Mouse (Mus musculus) lung, embryonic 15.5 days (tissue): ENCODE measurements around the gene Fbln7. TPM values are rescaled to one million over a fixed set of nuclear protein-coding genes. Genes with fewer than 3 reads are reported as not detected.

ENCODE experiments used
- ATAC-seq: fragments of 200-750 bp; cut with Nextera tagmentation; 2 replicates; pipeline ENCODE4 v1.8.0; 2017; ENCODE audit warnings: moderate number of reproducible peaks, borderline replicate concordance; ENCODE audit not compliant: low FRiP score, low TSS enrichment; ENCODE audit errors: extremely low read depth
- H3K27ac ChIP-seq: fragments of 300-500 bp; sonication (generic); 2 replicates; pipeline ENCODE4 v1.5.1; 2015; ENCODE audit warnings: moderate library complexity, mild to moderate bottlenecking, inconsistent platforms
- H3K27me3 ChIP-seq: fragments of 300-500 bp; sonication (generic); 2 replicates; pipeline ENCODE4 v1.6.1; 2015; ENCODE audit warnings: inconsistent platforms
- H3K36me3 ChIP-seq: fragments of 300-500 bp; sonication (generic); 2 replicates; pipeline ENCODE4 v1.6.1; 2015; ENCODE audit warnings: inconsistent platforms
- H3K4me1 ChIP-seq: fragments of 300-500 bp; sonication (generic); 2 replicates; pipeline ENCODE4 v1.6.1; 2015; ENCODE audit warnings: inconsistent platforms
- H3K4me2 ChIP-seq: fragments of 300-500 bp; sonication (generic); 2 replicates; pipeline ENCODE4 v1.6.1; 2015; ENCODE audit warnings: inconsistent platforms, mild to moderate bottlenecking, moderate library complexity
- H3K4me3 ChIP-seq: fragments of 300-500 bp; sonication (generic); 2 replicates; pipeline ENCODE4 v1.5.1; 2015; ENCODE audit warnings: mild to moderate bottlenecking, inconsistent platforms
- H3K9ac ChIP-seq: fragments of 300-500 bp; sonication (generic); 2 replicates; pipeline ENCODE4 v1.6.1; 2015; ENCODE audit warnings: inconsistent platforms
- H3K9me3 ChIP-seq: fragments of 300-500 bp; sonication (generic); 2 replicates; pipeline ENCODE4 v1.6.1; 2016; ENCODE audit warnings: inconsistent platforms
- whole genome bisulfite sequencing: fragments of 180-500 bp; shearing (Covaris S2); methylation state at CpG from one replicate; pipeline ENCODE4 v1.1.7; 2015; 5-methylcytosine and 5-hydroxymethylcytosine counted together
- polyA plus RNA-seq: library from polyadenylated mRNA; unstranded; fragments of >200 nt; fragmentation: Nextera tagmentation; extraction: Ambion mirVana; gene quantifications from 2 replicates; pipeline ENCODE4 v1.2.1, GENCODE M21; 2015

Gene Fbln7
- polyA plus RNA-seq, 1 experiment from 2014 or later = 8.7 TPM

GRCm38 (mm10) chr2:128833435-128833834, 29.3 kb upstream of the Fbln7 start:
- no peak overlapping the region for H3K4me2 ChIP-seq
- WGBS = 94% methylated on average over 2 of the region's 2 CpGs
- H3K27me3 ChIP-seq = no peaks in the 10 kb centered on the region
- no peak overlapping the region for H3K27ac ChIP-seq
- no peak overlapping the region for H3K9ac ChIP-seq
- H3K36me3 ChIP-seq = peaks cover 47% of the 10 kb centered on the region
- H3K4me1 ChIP-seq = peaks cover 9% of the 10 kb centered on the region; the same call in 1 of the 2 replicates
- H3K4me3 ChIP-seq = no peak overlapping the region
- H3K9me3 ChIP-seq = no peaks in the 10 kb centered on the region
- ATAC-seq = no peak

- no peaks in the 10 kb centered on the region for H3K27me3 ChIP-seq
- H3K9me3 ChIP-seq = no peaks in the 10 kb centered on the region
- no peak for ATAC-seq
- no peak overlapping the region for H3K4me3 ChIP-seq
- H3K27ac ChIP-seq = no peak overlapping the region
- no peak overlapping the region for H3K9ac ChIP-seq
- H3K4me1 ChIP-seq = no peaks in the 10 kb centered on the region
- 86% methylated on average over 8 of the region's 8 CpGs for WGBS
- H3K36me3 ChIP-seq = peaks cover 48% of the 10 kb centered on the region
- no peak overlapping the region for H3K4me2 ChIP-seq
Measured at GRCm38 (mm10) chr2:128837531-128837930, 25.2 kb upstream of the Fbln7 start.

GRCm38 (mm10) chr2:128838611-128839010, 24.2 kb upstream of the Fbln7 start:
- no peaks in the 10 kb centered on the region for H3K9me3 ChIP-seq
- H3K4me3 ChIP-seq = no peak overlapping the region
- H3K4me2 ChIP-seq = no peak overlapping the region
- no peak for ATAC-seq
- no peak overlapping the region for H3K9ac ChIP-seq
- peak overlapping the region; percentile 45; the same call in 1 of the 2 replicates for H3K27ac ChIP-seq
- no peaks in the 10 kb centered on the region for H3K4me1 ChIP-seq
- no peaks in the 10 kb centered on the region for H3K27me3 ChIP-seq
- H3K36me3 ChIP-seq = peaks cover 49% of the 10 kb centered on the region
- 67% methylated on average over 3 of the region's 3 CpGs for WGBS

GRCm38 (mm10) chr2:128839501-128839900, 23.3 kb upstream of the Fbln7 start:
- no peaks in the 10 kb centered on the region for H3K9me3 ChIP-seq
- 57% methylated on average over 2 of the region's 2 CpGs for WGBS
- H3K27me3 ChIP-seq = no peaks in the 10 kb centered on the region
- H3K4me3 ChIP-seq = no peak overlapping the region
- no peak overlapping the region for H3K9ac ChIP-seq
- no peaks in the 10 kb centered on the region for H3K4me1 ChIP-seq
- H3K36me3 ChIP-seq = peaks cover 44% of the 10 kb centered on the region
- H3K4me2 ChIP-seq = no peak overlapping the region
- ATAC-seq = no peak
- peak overlapping the region; percentile 45 for H3K27ac ChIP-seq

GRCm38 (mm10) chr2:128842437-128842836, 20.3 kb upstream of the Fbln7 start:
- no peak for ATAC-seq
- no peak overlapping the region for H3K27ac ChIP-seq
- H3K9ac ChIP-seq = no peak overlapping the region
- no peaks in the 10 kb centered on the region for H3K4me1 ChIP-seq
- no peak overlapping the region for H3K4me2 ChIP-seq
- H3K27me3 ChIP-seq = no peaks in the 10 kb centered on the region
- no peak overlapping the region for H3K4me3 ChIP-seq
- peaks cover 44% of the 10 kb centered on the region for H3K36me3 ChIP-seq
- 76% methylated on average over 8 of the region's 8 CpGs for WGBS
- H3K9me3 ChIP-seq = no peaks in the 10 kb centered on the region

- Histone ChIP-seq H3K4me2 (no peak overlapping the region), H3K9me3 (no peaks in the 10 kb centered on the region), H3K9ac (no peak overlapping the region), H3K4me1 (no peaks in the 10 kb centered on the region), H3K4me3 (no peak overlapping the region), H3K27me3 (no peaks in the 10 kb centered on the region), H3K27ac (no peak overlapping the region), H3K36me3 (peaks cover 55% of the 10 kb centered on the region)
- ATAC-seq = no peak
- 91% methylated on average over 2 of the region's 2 CpGs for WGBS
Measured at GRCm38 (mm10) chr2:128850036-128850435, 12.7 kb upstream of the Fbln7 start.

GRCm38 (mm10) chr2:128856673-128857072, 6.1 kb upstream of the Fbln7 start:
- WGBS = 76% methylated on average over 1 of the region's 1 CpGs
- H3K4me2 ChIP-seq = no peak overlapping the region
- no peak overlapping the region for H3K9ac ChIP-seq
- no peaks in the 10 kb centered on the region for H3K27me3 ChIP-seq
- H3K36me3 ChIP-seq = peaks cover 13% of the 10 kb centered on the region; the same call in 1 of the 2 replicates
- H3K9me3 ChIP-seq = no peaks in the 10 kb centered on the region
- H3K27ac ChIP-seq = no peak overlapping the region
- ATAC-seq = no peak
- H3K4me3 ChIP-seq = no peak overlapping the region
- H3K4me1 ChIP-seq = peaks cover 3% of the 10 kb centered on the region; the same call in 1 of the 2 replicates

GRCm38 (mm10) chr2:128858962-128859361, 3.8 kb upstream of the Fbln7 start:
- no peaks in the 10 kb centered on the region; the same call in 1 of the 2 replicates for H3K36me3 ChIP-seq
- WGBS = 86% methylated on average over 6 of the region's 6 CpGs
- no peak overlapping the region for H3K4me2 ChIP-seq

GRCm38 (mm10) chr2:128859861-128860260, 2.9 kb upstream of the Fbln7 start:
- Histone ChIP-seq H3K36me3 (no peaks in the 10 kb centered on the region), H3K4me3 (no peak overlapping the region), H3K4me2 (no peak overlapping the region), H3K27me3 (peaks cover 6% of the 10 kb centered on the region; the same call in 1 of the 2 replicates), H3K27ac (no peak overlapping the region), H3K9me3 (no peaks in the 10 kb centered on the region), H3K4me1 (peaks cover 14% of the 10 kb centered on the region), H3K9ac (no peak overlapping the region)
- WGBS = 30% methylated on average over 3 of the region's 3 CpGs
- no peak for ATAC-seq

More at GRCm38 (mm10) chr2:128858962-128859361, 3.8 kb upstream of the Fbln7 start:
- ATAC-seq = no peak
- Histone ChIP-seq H3K4me3 (no peak overlapping the region), H3K9ac (no peak overlapping the region), H3K27me3 (peaks cover 1% of the 10 kb centered on the region; the same call in 1 of the 2 replicates), H3K9me3 (no peaks in the 10 kb centered on the region), H3K27ac (no peak overlapping the region), H3K4me1 (peaks cover 8% of the 10 kb centered on the region)

- Histone ChIP-seq H3K36me3 (no peaks in the 10 kb centered on the region), H3K4me1 (peaks cover 18% of the 10 kb centered on the region), H3K27ac (peak overlapping the region; percentile 22; the same call in 1 of the 2 replicates), H3K9ac (peak overlapping the region; percentile 60), H3K9me3 (no peaks in the 10 kb centered on the region), H3K4me2 (peak overlapping the region; percentile 97), H3K4me3 (peak overlapping the region; percentile 55), H3K27me3 (peaks cover 14% of the 10 kb centered on the region)
- ATAC-seq = peak; percentile 90
- under 1% methylated on average over 38 of the region's 38 CpGs for WGBS
Measured at GRCm38 (mm10) chr2:128863777-128864331, 1.1 kb downstream of the Fbln7 start.

- H3K9ac ChIP-seq = no peak overlapping the region
- no peaks in the 10 kb centered on the region for H3K36me3 ChIP-seq
- H3K9me3 ChIP-seq = no peaks in the 10 kb centered on the region
- no peak overlapping the region for H3K4me3 ChIP-seq
- 44% methylated on average over 3 of the region's 3 CpGs for WGBS
- peaks cover 17% of the 10 kb centered on the region for H3K4me1 ChIP-seq
- no peak overlapping the region for H3K4me2 ChIP-seq
- H3K27me3 ChIP-seq = peaks cover 14% of the 10 kb centered on the region
- no peak overlapping the region for H3K27ac ChIP-seq
- no peak for ATAC-seq
Measured at GRCm38 (mm10) chr2:128865061-128865460, 2.3 kb downstream of the Fbln7 start.

- Histone ChIP-seq H3K9ac (no peak overlapping the region), H3K9me3 (no peaks in the 10 kb centered on the region), H3K4me2 (no peak overlapping the region), H3K4me3 (no peak overlapping the region), H3K4me1 (no peaks in the 10 kb centered on the region), H3K27ac (no peak overlapping the region), H3K27me3 (no peaks in the 10 kb centered on the region), H3K36me3 (no peaks in the 10 kb centered on the region)
- no peak for ATAC-seq
- 59% methylated on average over 8 of the region's 8 CpGs for WGBS
Measured at GRCm38 (mm10) chr2:128871656-128872055, 8.9 kb downstream of the Fbln7 start.
